16 mouse cellular contexts compared by ENCODE assay signal in the genomic region with DNA sequence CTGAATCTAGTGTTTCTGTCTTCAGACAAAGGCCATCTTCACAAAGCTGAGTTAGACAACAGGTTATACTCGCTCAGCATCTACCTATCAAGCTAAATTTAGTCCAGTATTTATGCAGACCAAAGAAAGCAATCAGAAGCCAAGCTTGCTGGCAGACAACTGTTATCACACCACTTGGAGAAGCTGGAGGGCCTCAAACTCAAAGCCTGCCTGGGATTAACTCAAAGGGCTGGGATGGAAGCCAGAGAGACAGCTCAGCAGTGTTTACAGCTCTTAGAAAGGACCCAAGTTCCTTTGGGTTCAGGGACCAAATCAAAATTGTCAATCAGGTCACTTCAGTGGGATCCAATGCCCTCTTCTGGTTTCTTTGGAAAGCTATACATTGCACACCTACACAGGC. TPM values are rescaled to one million over a fixed set of nuclear protein-coding genes. Genes with fewer than 3 reads are reported as not detected.
DNase-seq lines count a peak whose midpoint lies in the region; ATAC-seq and TF ChIP-seq lines count a peak whose summit lies in the region.
"Had no signal": no experiment of that assay in that cellular context is flagged by ENCODE, and none has a peak within 500 bp of the region (broad histone marks: within the 10 kb centered on the region; RNA-seq: fewer than 3 reads in every experiment).

No protein-coding gene starts in this region.

- peak; percentile 56 for ATAC-seq in frontal cortex, adult (ENCODE audit: low TSS enrichment)
- no peak for ATAC-seq in liver, postnatal 0 days
- ATAC-seq in heart, postnatal 0 days (ENCODE audit: insufficient read depth, low read depth), result peak; percentile 37; the same call in 1 of the 2 replicates
- ATAC-seq: intestine, postnatal 0 days had no signal

- no peak for TF ChIP-seq CTCF in liver, adult 2 months (IDR thresholded peaks at IDR 0.05; ENCODE audit: low read depth, low read length)
- TF ChIP-seq CTCF in liver, postnatal 0 days (IDR thresholded peaks at IDR 0.05; ENCODE audit: low read depth), result no peak
- TF ChIP-seq CTCF in heart, postnatal 0 days (IDR thresholded peaks at IDR 0.05; ENCODE audit: low read depth), result no peak

- no peaks in the 10 kb centered on the region for H3K27me3 ChIP-seq in liver, adult 2 months (ENCODE audit: control insufficient read depth, insufficient read depth, low read length)
- no peaks in the 10 kb centered on the region for H3K27me3 ChIP-seq in liver, postnatal 0 days (ENCODE audit: insufficient read depth, low read length)
- no peaks in the 10 kb centered on the region for H3K27me3 ChIP-seq in heart, postnatal 0 days (ENCODE audit: control insufficient read depth, insufficient read depth, low read length)
- H3K27me3 ChIP-seq: forebrain, embryonic 12.5 days had no signal

- no peak for DNase-seq in frontal cortex, postnatal 10 days (ENCODE audit: low spot score in 2 of 2)
- peak; percentile 7 for DNase-seq in liver, adult 2 months (ENCODE audit: extremely low read depth, low read depth, low spot score)
- DNase-seq in liver, postnatal 0 days, result no peak
- peak; percentile 12 for DNase-seq in NIH3T3 (ENCODE audit: low read depth)
- peak; percentile 39 for DNase-seq in heart, postnatal 0 days (ENCODE audit: low spot score)
- DNase-seq in embryo, embryonic 10 days (ENCODE audit: low spot score), result no peak
- DNase-seq: cerebellum, adult 11-12 months; kidney, postnatal 14 days; layer of hippocampus, adult 9-11 months; lung, adult 2 months had no signal

- TF ChIP-seq POLR2A in liver, adult 2 months (IDR thresholded peaks at IDR 0.05; ENCODE audit: extremely low read depth, insufficient read depth, low read length), result no peak

- no peaks in the 10 kb centered on the region for H3K9me3 ChIP-seq in liver, postnatal 0 days (ENCODE audit: low read length)
- H3K9me3 ChIP-seq in heart, postnatal 0 days (replicated peaks; ENCODE audit: control insufficient read depth, low read length), result no peaks in the 10 kb centered on the region
- H3K9me3 ChIP-seq: forebrain, embryonic 12.5 days had no signal

- peaks cover 6% of the 10 kb centered on the region; the same call in 1 of the 2 replicates for H3K36me3 ChIP-seq in liver, adult 2 months (ENCODE audit: control insufficient read depth, insufficient read depth, low read length)
- no peaks in the 10 kb centered on the region; the same call in 1 of the 2 replicates for H3K36me3 ChIP-seq in liver, postnatal 0 days (replicated peaks; ENCODE audit: insufficient read depth, low read length)
- H3K36me3 ChIP-seq in heart, postnatal 0 days (replicated peaks; ENCODE audit: control insufficient read depth, insufficient read depth, low read length), result peaks cover 7% of the 10 kb centered on the region
- H3K36me3 ChIP-seq: forebrain, embryonic 12.5 days had no signal

- H3K4me1 ChIP-seq in liver, adult 2 months (ENCODE audit: control insufficient read depth, insufficient read depth, low read length), result no peaks in the 10 kb centered on the region
- H3K4me1 ChIP-seq in liver, postnatal 0 days (ENCODE audit: insufficient read depth), result no peaks in the 10 kb centered on the region
- 0 out of 2 replicates have a peak, but pooled peaks cover 4% of the 10 kb centered on the region for H3K4me1 ChIP-seq in heart, postnatal 0 days (ENCODE audit: control insufficient read depth, insufficient read depth)
- H3K4me1 ChIP-seq: forebrain, embryonic 12.5 days had no signal

- H3K27ac ChIP-seq in liver, adult 2 months (replicated peaks; ENCODE audit: insufficient read depth, low read depth, low read length), result no peak overlapping the region
- no peak overlapping the region for H3K27ac ChIP-seq in liver, postnatal 0 days (ENCODE audit: low read depth)
- H3K27ac ChIP-seq in heart, postnatal 0 days (ENCODE audit: low read depth), result no peak overlapping the region
- H3K27ac ChIP-seq: forebrain, embryonic 12.5 days; hindbrain, embryonic 14.5 days had no signal

- H3K4me3 ChIP-seq in liver, adult 2 months (ENCODE audit: insufficient read depth, low read depth, low read length), result no peak overlapping the region
- H3K4me3 ChIP-seq in liver, postnatal 0 days (ENCODE audit: low read depth, low read length), result no peak overlapping the region
- no peak overlapping the region for H3K4me3 ChIP-seq in heart, postnatal 0 days (ENCODE audit: low read depth, low read length)
- H3K4me3 ChIP-seq: forebrain, embryonic 12.5 days; myocyte had no signal

- H3K9ac ChIP-seq in liver, adult 2 months (ENCODE audit: low read depth, low read length), result no peak overlapping the region
- H3K9ac ChIP-seq in liver, postnatal 0 days (replicated peaks), result no peak overlapping the region
- H3K9ac ChIP-seq in heart, postnatal 0 days (replicated peaks; ENCODE audit: low read depth, low read length), result no peak overlapping the region
- H3K9ac ChIP-seq: forebrain, embryonic 12.5 days; hindbrain, embryonic 14.5 days had no signal

- no peak overlapping the region for H3K4me2 ChIP-seq in liver, postnatal 0 days (ENCODE audit: low read depth, low read length)
- H3K4me2 ChIP-seq in heart, postnatal 0 days (ENCODE audit: low read depth, low read length), result no peak overlapping the region
- H3K4me2 ChIP-seq: forebrain, embryonic 12.5 days; hindbrain, embryonic 14.5 days had no signal

- no peaks in the 10 kb centered on the region for H3K79me2 ChIP-seq in liver, adult 2 months (ENCODE audit: control insufficient read depth, insufficient read depth, low read length)

- 87% methylated on average over 1 of the region's 1 CpGs for WGBS in liver, adult 2 months
- WGBS in liver, postnatal 0 days (ENCODE audit: insufficient replicate concordance), result 84% methylated on average over 1 of the region's 1 CpGs
- WGBS in heart, postnatal 0 days, result 23% methylated on average over 1 of the region's 1 CpGs

- TF ChIP-seq EP300 in liver, postnatal 0 days (IDR thresholded peaks at IDR 0.05; ENCODE audit: low read depth), result no peak
- no peak for TF ChIP-seq EP300 in heart, postnatal 0 days (IDR thresholded peaks at IDR 0.05; ENCODE audit: low read depth)

RNA-seq across cellular contexts. Expression of a gene that starts 48.8 kb away (rescaled TPM):
- 0.13 and 0.28 TPM in 2 replicates for total RNA-seq in liver, adult 2 months (2014; rRNA removed)
- polyA plus RNA-seq in liver, adult 2 months (2012; rRNA removed), result 0.09 TPM in 1 of 2 replicates, not detected in the other
- polyA plus RNA-seq in liver, postnatal 0 days (2015; fragmentation: Nextera tagmentation; extraction: Ambion mirVana), result not detected in 2 replicates
- total RNA-seq in heart, postnatal 0 days (2014; rRNA removed; ENCODE audit: low replicate concordance), result 0.04 and 0.15 TPM in 2 replicates
- polyA plus RNA-seq in heart, postnatal 0 days (2015; fragmentation: Nextera tagmentation; extraction: Ambion mirVana), result 0.05 TPM in 1 of 2 replicates, not detected in the other
- polyA plus RNA-seq: C2C12; intestine, postnatal 0 days had no signal

Comparison
In these comparisons a context has a peak if more than half of its experiments do, and no peak if none do; other contexts are left out.
1. DNase-seq: peak in liver, adult 2 months (single experiment), NIH3T3 (single experiment) and heart, postnatal 0 days (single experiment); none in frontal cortex, postnatal 10 days (0 of 2), liver, postnatal 0 days (single experiment) and embryo, embryonic 10 days (single experiment).